Mouse (Mus musculus): ENCODE results near the gene Ube2s. TPM values are rescaled to one million over a fixed set of nuclear protein-coding genes. Genes with fewer than 3 reads are reported as not detected.

The Ube2s gene
- polyA plus RNA-seq (2012; rRNA removed; ENCODE audit: low replicate concordance): 249 and 346 TPM in 2 replicates

DNA sequence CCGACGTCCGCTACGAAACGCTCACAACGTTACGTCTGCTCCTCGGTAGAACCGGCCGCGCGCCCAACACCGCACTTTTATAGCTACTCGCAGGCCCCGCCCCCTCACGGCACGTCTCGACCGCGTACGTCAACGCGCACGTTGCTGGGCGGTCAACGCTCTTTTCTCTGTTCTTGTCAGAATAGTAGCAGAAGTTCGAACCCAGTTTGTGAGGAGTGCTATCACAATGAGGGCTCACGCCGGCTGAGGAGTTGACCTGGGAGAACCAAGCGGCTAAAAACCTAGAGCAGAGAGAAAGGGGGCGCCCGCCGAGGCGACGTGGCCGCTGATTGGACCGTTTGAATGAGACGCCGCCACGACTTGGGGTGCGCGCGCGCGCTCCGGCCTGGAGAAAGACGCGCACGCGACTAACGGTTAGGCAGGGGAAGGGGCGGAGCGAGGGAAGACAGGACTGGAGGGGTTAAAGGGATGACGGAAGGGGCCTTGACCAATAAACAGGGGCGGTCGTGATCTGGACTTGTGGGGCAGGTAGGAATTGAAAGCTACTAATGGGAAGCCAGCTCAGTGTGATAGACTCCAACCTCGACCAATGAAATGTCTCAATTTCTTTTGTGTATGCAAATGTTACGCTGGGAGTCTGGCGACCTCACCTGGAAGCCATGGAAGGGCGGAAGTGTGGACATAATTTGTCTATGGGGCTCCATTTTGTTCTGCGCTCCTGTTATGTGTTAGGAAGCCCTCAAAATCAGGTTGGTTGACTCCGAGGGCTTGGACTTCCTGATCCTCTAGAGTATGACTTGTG lies at the start of gene Ube2s:
Gene Ube2s (minus strand): TSS at position 288 of the 802 bp plus-strand sequence.

DNA sequence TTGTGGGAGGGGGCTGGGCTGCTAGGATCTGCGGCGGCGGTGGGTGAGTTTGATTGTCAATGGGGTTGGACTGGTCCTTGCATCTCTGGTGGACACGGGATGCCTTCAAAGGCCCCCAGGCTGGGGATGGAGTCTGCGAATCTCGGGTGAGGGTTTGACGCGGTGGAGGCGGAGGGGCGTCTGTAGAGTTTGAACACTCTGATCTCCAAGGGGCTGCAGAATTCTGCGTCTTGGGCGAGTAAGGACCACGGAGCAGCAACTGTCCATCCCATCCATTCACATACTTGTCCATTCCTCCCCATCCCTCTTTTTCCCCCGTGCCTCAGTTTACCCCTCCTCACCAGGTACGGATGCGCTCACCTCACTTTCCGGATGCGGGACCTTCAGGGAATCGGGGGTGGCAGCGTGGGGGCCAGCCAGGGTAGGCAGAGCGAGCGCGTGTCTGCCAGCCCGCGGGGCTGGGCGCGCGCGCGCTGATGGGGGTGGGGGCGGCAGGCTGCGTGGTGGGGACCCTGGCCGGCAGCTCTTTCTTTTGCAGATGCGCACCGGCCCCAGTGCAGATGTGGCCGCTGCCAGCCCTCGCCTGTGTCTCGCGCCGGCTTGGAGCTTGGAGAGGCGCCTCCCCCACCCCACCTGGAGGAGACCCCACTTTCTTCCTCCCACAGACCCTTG lies 32.0 kb upstream of the Ube2s start, which contains the start of gene Shisa7:
Gene Shisa7 (minus strand): TSS at position 452 of the 672 bp plus-strand sequence.

DNA sequence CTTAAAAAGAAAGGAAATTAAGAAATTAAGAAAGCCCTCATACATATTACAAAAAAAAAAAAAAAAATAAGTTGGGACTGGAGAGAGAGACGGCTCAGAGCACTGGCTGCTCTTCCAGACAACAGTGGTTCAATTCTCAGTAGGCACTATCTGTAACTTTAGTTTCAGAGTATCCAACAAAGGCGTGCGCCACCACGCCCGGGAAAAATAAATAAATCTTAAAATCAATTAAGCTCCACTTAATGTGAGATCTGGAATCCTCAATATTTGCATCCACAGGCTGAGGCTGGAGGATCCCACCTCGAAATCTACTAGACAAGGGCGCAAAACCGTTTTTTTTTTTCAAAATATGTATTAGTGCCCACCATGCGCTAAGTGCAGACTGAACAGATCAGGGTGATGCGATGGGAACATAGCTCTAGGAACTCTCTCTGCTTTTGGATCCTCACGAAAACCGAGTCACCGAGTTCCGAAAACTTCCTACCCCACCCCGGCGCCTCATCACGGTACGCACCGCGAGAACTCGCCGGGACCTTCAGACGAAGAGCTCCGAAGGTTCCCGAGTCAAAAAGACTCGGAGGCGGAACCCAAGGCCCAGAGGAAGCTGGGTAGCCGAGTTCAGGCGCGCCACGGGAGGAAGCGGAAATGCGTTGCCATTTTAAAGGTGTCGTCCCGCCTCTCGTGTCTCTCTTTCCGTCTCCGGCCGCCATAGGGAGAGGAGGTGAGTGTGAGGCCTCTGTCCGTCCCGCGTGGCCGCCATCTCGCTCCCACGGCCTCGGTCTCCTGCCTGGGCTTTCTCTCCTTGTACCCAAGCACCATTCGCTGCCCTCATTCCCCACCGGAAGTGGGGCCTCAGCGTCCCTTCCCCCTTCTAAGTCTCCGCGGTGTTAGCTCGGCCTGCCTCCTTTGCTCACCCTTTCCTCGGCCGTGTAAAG lies 19.8 kb downstream of the Ube2s start, which contains the start of gene Rpl28:
Gene Rpl28 (plus strand): TSS at position 597 of the 935 bp plus-strand sequence.

DNA sequence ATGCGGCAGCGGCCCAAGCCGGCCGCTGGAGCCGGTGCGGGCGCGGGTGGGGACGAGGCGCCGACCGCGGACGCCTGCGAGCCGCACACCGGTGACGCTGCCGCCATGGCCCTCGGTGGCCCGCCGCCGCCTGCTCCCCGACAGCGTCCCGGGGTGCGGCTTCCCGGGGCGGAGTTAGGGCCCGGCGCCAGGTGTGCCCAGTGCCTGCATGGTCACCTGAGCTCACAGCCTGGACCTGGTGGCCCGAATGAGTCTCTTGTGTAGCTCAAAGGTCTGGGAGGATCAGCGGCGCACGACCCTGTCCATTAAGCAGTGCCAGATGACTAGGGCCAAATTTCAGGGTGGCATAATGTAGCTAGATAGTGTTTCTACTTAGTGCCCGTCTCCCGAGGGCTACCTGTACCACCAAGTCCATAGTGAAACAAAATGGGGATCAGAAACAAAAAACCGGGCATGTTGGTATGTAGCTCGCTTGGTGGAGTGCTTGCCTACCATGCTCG lies 22.9 kb downstream of the Ube2s start, which contains the start of gene Tmem238:
Gene Tmem238 (minus strand): TSS at position 221 of the 500 bp plus-strand sequence.

DNA sequence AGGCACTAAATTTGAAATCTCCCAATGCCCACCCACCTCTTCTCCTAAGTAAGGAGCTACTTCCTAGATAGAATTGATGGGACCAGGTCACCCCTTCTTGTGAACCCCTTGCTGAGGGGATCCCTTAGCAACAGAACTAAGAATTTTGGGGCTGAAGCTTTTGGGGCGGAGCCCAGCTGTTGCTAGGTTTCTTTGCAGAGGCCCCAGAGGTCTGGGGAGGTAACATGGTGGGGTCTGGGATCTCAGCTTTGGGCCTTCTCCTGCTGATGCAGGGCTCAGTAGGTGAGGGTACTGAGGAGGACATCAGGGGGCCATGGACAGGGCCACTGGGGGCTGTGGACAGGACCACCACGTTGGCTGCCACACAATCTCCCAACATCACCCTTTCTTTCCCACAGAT lies 29.6 kb downstream of the Ube2s start, which contains the start of the genes Il11 and Tmem190:
Gene Il11 (minus strand): TSS at position 101 of the 400 bp plus-strand sequence.
Gene Tmem190 (plus strand): TSS at position 179 of the 400 bp plus-strand sequence.

DNA sequence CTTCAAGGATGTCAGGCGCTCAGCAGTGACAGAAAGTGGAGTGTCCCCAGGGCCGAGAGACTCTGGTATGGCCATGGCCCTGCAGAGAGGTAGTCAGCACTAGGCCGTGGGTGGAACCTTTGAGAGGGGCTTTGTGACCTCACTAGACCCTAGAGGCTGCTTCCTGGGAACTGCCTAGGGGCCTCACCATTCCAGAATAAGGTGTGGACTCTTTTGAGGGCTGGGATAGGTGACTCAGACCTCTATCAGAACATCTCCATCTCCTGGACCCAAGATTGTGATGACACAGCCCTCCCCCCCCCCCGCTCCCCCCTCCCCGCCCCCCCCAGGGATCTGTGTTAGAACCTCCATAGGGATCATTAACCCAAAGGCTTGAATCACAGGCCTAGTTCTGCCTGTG lies 41.2 kb downstream of the Ube2s start, which contains the start of gene Fam71e2:
Gene Fam71e2 (minus strand): TSS at position 101 of the 400 bp plus-strand sequence.

DNA sequence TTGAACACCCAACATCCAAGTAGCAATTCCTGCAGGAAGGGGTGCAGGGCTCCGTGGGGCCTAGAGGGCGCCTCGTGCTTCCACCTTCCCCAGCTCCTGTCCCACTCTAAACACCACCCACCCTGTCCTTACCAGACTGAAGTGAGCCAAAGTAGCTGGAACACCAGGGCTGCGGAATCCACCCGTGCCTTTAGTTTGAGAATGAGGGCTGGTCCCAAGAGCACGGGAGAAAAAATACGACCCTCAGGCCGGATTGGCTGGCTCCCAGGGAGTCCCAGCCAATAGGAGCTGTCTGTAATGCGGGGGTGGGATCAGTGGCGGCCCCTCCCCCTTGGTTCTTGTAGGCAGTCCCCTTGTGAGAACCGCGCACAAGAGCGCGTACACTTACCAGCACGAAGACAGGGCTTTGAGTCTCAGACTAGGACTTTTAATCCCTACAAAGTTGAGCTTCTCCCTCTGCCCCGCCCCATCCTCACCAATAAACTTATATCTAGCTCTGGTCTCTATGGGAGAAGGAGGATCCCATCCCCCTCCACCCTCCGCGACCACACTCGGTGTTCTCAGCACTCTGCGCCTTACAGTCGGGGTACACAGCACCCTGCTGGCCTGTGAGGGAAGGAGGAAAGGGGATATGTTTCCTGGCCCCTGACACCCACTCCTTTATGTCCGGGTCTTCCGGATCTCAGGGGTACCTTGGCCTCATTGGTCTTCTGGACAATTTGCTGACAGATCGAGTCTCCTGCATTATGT lies 59.4 kb downstream of the Ube2s start, which contains the start of gene Cox6b2:
Gene Cox6b2 (minus strand): TSS at position 274 of the 750 bp plus-strand sequence.

Other genes starting within 250 kb of the Ube2s start
- 0.59 TPM in 1 of 2 replicates, not detected in the other for gene Ptprh, start 208.5 kb downstream of the Ube2s start, polyA plus RNA-seq (2012; rRNA removed; ENCODE audit: low replicate concordance)
- 9.6 and 15.2 TPM in 2 replicates for gene Tmem86b, start 181.2 kb downstream of the Ube2s start, polyA plus RNA-seq (2012; rRNA removed; ENCODE audit: low replicate concordance)
- gene Ppp6r1, start 153.6 kb downstream of the Ube2s start, polyA plus RNA-seq (2012; rRNA removed; ENCODE audit: low replicate concordance): 77.9 and 140 TPM in 2 replicates
- gene Hspbp1, start 127.5 kb downstream of the Ube2s start, polyA plus RNA-seq (2012; rRNA removed; ENCODE audit: low replicate concordance): 36.3 and 51.8 TPM in 2 replicates
- gene Brsk1, start 122.0 kb downstream of the Ube2s start, polyA plus RNA-seq (2012; rRNA removed; ENCODE audit: low replicate concordance): 2.8 and 14.9 TPM in 2 replicates
- gene Tmem150b, start 87.3 kb downstream of the Ube2s start, polyA plus RNA-seq (2012; rRNA removed; ENCODE audit: low replicate concordance): 1.5 and 1.7 TPM in 2 replicates
- gene Kmt5c, start 72.5 kb downstream of the Ube2s start, polyA plus RNA-seq (2012; rRNA removed; ENCODE audit: low replicate concordance): 69.5 and 121 TPM in 2 replicates
- 20.8 and 97.5 TPM in 2 replicates for gene Cox6b2, start 59.5 kb downstream of the Ube2s start, polyA plus RNA-seq (2012; rRNA removed; ENCODE audit: low replicate concordance)
- not detected in 2 replicates for gene Fam71e2, start 41.3 kb downstream of the Ube2s start, polyA plus RNA-seq (2012; rRNA removed; ENCODE audit: low replicate concordance)
- 0.11 and 0.45 TPM in 2 replicates for gene Il11, start 29.7 kb downstream of the Ube2s start, polyA plus RNA-seq (2012; rRNA removed; ENCODE audit: low replicate concordance)
- not detected in 2 replicates for gene Tmem190, start 29.7 kb downstream of the Ube2s start, polyA plus RNA-seq (2012; rRNA removed; ENCODE audit: low replicate concordance)
- gene Tmem238, start 22.9 kb downstream of the Ube2s start, polyA plus RNA-seq (2012; rRNA removed; ENCODE audit: low replicate concordance): 13.9 and 33.7 TPM in 2 replicates
- gene Rpl28, start 19.7 kb downstream of the Ube2s start, polyA plus RNA-seq (2012; rRNA removed; ENCODE audit: low replicate concordance): 303 and 400 TPM in 2 replicates
- 0.04 and 0.87 TPM in 2 replicates for gene Shisa7, start 32.1 kb upstream of the Ube2s start, polyA plus RNA-seq (2012; rRNA removed; ENCODE audit: low replicate concordance)
- 22.3 and 43.4 TPM in 2 replicates for gene Isoc2b, start 57.7 kb upstream of the Ube2s start, polyA plus RNA-seq (2012; rRNA removed; ENCODE audit: low replicate concordance)
- 43.3 and 99.8 TPM in 2 replicates for gene Isoc2a, start 64.6 kb upstream of the Ube2s start, polyA plus RNA-seq (2012; rRNA removed; ENCODE audit: low replicate concordance)
- 0.09 and 0.67 TPM in 2 replicates for gene Gm36210, start 93.9 kb upstream of the Ube2s start, polyA plus RNA-seq (2012; rRNA removed; ENCODE audit: low replicate concordance)
- 8.7 and 16.0 TPM in 2 replicates for gene Zfp628, start 102.6 kb upstream of the Ube2s start, polyA plus RNA-seq (2012; rRNA removed; ENCODE audit: low replicate concordance)
- gene Nat14, start 109.4 kb upstream of the Ube2s start, polyA plus RNA-seq (2012; rRNA removed; ENCODE audit: low replicate concordance): 3.0 and 16.9 TPM in 2 replicates
- 17.4 and 38.7 TPM in 2 replicates for gene Ssc5d, start 113.2 kb upstream of the Ube2s start, polyA plus RNA-seq (2012; rRNA removed; ENCODE audit: low replicate concordance)
- gene Sbk2, start 151.8 kb upstream of the Ube2s start, polyA plus RNA-seq (2012; rRNA removed; ENCODE audit: low replicate concordance): 0.63 and 0.77 TPM in 2 replicates
- gene Sbk3, start 158.6 kb upstream of the Ube2s start, polyA plus RNA-seq (2012; rRNA removed; ENCODE audit: low replicate concordance): 0.08 and 0.10 TPM in 2 replicates
- 42.5 and 74.3 TPM in 2 replicates for gene Zfp579, start 183.6 kb upstream of the Ube2s start, polyA plus RNA-seq (2012; rRNA removed; ENCODE audit: low replicate concordance)
- gene Zfp524, start 201.8 kb upstream of the Ube2s start, polyA plus RNA-seq (2012; rRNA removed; ENCODE audit: low replicate concordance): 34.8 and 37.7 TPM in 2 replicates
- 22.7 and 39.7 TPM in 2 replicates for gene Fiz1, start 202.1 kb upstream of the Ube2s start, polyA plus RNA-seq (2012; rRNA removed; ENCODE audit: low replicate concordance)
- 0.26 TPM in 1 of 2 replicates, not detected in the other for gene Gm44973, start 202.9 kb upstream of the Ube2s start, polyA plus RNA-seq (2012; rRNA removed; ENCODE audit: low replicate concordance)
- 24.3 and 43.2 TPM in 2 replicates for gene Zfp865, start 207.8 kb upstream of the Ube2s start, polyA plus RNA-seq (2012; rRNA removed; ENCODE audit: low replicate concordance)
- gene Ccdc106, start 208.0 kb upstream of the Ube2s start, polyA plus RNA-seq (2012; rRNA removed; ENCODE audit: low replicate concordance): 0.63 and 20.2 TPM in 2 replicates
- not detected in 2 replicates for gene 4632433K11Rik, start 221.5 kb upstream of the Ube2s start, polyA plus RNA-seq (2012; rRNA removed; ENCODE audit: low replicate concordance)
- 5.2 and 5.6 TPM in 2 replicates for gene Zfp784, start 225.9 kb upstream of the Ube2s start, polyA plus RNA-seq (2012; rRNA removed; ENCODE audit: low replicate concordance)
- 15.4 and 30.5 TPM in 2 replicates for gene Zfp580, start 238.9 kb upstream of the Ube2s start, polyA plus RNA-seq (2012; rRNA removed; ENCODE audit: low replicate concordance)
- gene U2af2, start 249.6 kb upstream of the Ube2s start, polyA plus RNA-seq (2012; rRNA removed; ENCODE audit: low replicate concordance): 143 and 241 TPM in 2 replicates